Mouse (Mus musculus): ENCODE data around the gene Hist1h2bm. TPM values are rescaled to one million over a fixed set of nuclear protein-coding genes. Genes with fewer than 3 reads are reported as not detected.
A peak's percentile ranks its signal among the peaks of the same experiment; 100 is the strongest.
"Not testable (repeated sequence)": the region's sequence is repeated elsewhere in the genome, so short reads cannot be mapped to it uniquely, and the experiment has no call there.

Hist1h2bm gene
- total RNA-seq (2021) (1 to 10 TPM in 1 of 2 experiments, under 1 TPM in 1; 0.78 to 2.8 TPM), polyA plus RNA-seq (2012; rRNA removed) (0.27 TPM in 1 of 2 replicates, not detected in the other)
- long read RNA-seq = 0 reads

GRCm38 (mm10) chr13:21721757-21722372 lies at the start of gene Hist1h2bm:
Hist1h2bm (plus strand) TSS chr13:21722044.
- intact Hi-C loops (cut with DNase I) = loop anchor here (2.0 kb wide), 1 partner anchor 29 kb away; the partner anchor contains the start of gene Hist1h4k
- H3K79me2 ChIP-seq (replicated peaks; ENCODE audit: control insufficient read depth, insufficient read depth, low read length); H3K36me3 ChIP-seq (ENCODE audit: control insufficient read depth, insufficient read depth, low read length); H3K4me1 ChIP-seq (ENCODE audit: control insufficient read depth, insufficient read depth, low read length); H3K27me3 ChIP-seq (ENCODE audit: control insufficient read depth, insufficient read depth, low read length): not testable (repeated sequence)
- H3K27ac ChIP-seq = 0 out of 2 replicates have a peak within 1 kb of the TSS, but pooled peaks have one; percentile 4
- WGBS = under 1% methylated on average over 34 of the region's 37 CpGs
- H3K4me3 ChIP-seq = peak within 1 kb of the TSS; percentile 50
- TF ChIP-seq POLR2A (IDR thresholded peaks at IDR 0.05; ENCODE audit: insufficient read depth, low read depth, low read length) = peak; percentile 87
- peak; percentile 59 to 61 for DNase-seq
- peak within 1 kb of the TSS; percentile 65 for H3K9ac ChIP-seq (ENCODE audit: low read depth, low read length)

GRCm38 (mm10) chr13:21677305-21677704 lies 44.5 kb upstream of the Hist1h2bm start, which contains the start of gene Olfr1360:
Olfr1360 (minus strand) TSS chr13:21677405.
- intact Hi-C loops (cut with DNase I) = no loop called here
- Histone ChIP-seq H3K9ac (ENCODE audit: low read depth, low read length) (no peak within 1 kb of the TSS), H3K4me3 (no peak within 1 kb of the TSS), H3K4me1 (ENCODE audit: control insufficient read depth, insufficient read depth, low read length) (no peaks in the 10 kb centered on the region), H3K79me2 (replicated peaks; ENCODE audit: control insufficient read depth, insufficient read depth, low read length) (no peaks in the 10 kb centered on the region), H3K36me3 (ENCODE audit: control insufficient read depth, insufficient read depth, low read length) (no peaks in the 10 kb centered on the region), H3K27me3 (ENCODE audit: control insufficient read depth, insufficient read depth, low read length) (no peaks in the 10 kb centered on the region), H3K27ac (no peak within 1 kb of the TSS)
- 81% methylated on average over 2 of the region's 2 CpGs for WGBS
- DNase-seq = no peak
- no peak for TF ChIP-seq CTCF (IDR thresholded peaks at IDR 0.05)
- TF ChIP-seq EP300 (IDR thresholded peaks at IDR 0.05; ENCODE audit: insufficient read depth, low read depth, low read length) = no peak
- TF ChIP-seq POLR2A (IDR thresholded peaks at IDR 0.05; ENCODE audit: insufficient read depth, low read depth, low read length) = no peak

DNA sequence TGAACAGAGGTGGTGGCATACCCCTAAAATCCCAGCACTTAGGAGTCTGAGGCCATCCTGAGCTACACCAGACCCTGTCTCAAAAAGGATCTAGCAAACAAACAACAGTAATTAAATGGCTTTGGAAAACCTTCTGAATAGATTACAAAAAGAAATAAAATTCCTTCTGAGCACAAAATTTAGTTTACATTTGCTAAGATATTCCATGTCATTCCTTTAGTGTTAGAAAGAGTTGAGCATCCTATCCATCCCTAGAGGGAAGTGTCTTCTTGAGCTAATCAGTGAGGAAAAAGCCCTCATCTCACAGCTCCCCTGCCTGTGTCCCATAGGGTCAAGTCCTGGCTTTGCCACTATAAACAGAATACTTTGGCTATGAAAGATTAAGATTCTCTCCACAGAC lies 24.0 kb upstream of the Hist1h2bm start, which contains the start of gene Olfr1359:
Gene Olfr1359, plus strand, starts transcription at position 301 of the 400 bp plus-strand sequence.
- TF ChIP-seq CTCF (IDR thresholded peaks at IDR 0.05) (no peak), POLR2A (IDR thresholded peaks at IDR 0.05; ENCODE audit: insufficient read depth, low read depth, low read length) (no peak), EP300 (IDR thresholded peaks at IDR 0.05; ENCODE audit: insufficient read depth, low read depth, low read length) (no peak)
- DNase-seq = no peak
- intact Hi-C loops (cut with DNase I) = no loop called here
- no peaks in the 10 kb centered on the region for H3K36me3 ChIP-seq (ENCODE audit: control insufficient read depth, insufficient read depth, low read length)
- H3K27ac ChIP-seq = no peak within 1 kb of the TSS
- H3K27me3 ChIP-seq (ENCODE audit: control insufficient read depth, insufficient read depth, low read length) = no peaks in the 10 kb centered on the region
- H3K79me2 ChIP-seq (replicated peaks; ENCODE audit: control insufficient read depth, insufficient read depth, low read length) = no peaks in the 10 kb centered on the region
- no peaks in the 10 kb centered on the region for H3K4me1 ChIP-seq (ENCODE audit: control insufficient read depth, insufficient read depth, low read length)
- no peak within 1 kb of the TSS for H3K4me3 ChIP-seq
- H3K9ac ChIP-seq (ENCODE audit: low read depth, low read length) = no peak within 1 kb of the TSS

DNA sequence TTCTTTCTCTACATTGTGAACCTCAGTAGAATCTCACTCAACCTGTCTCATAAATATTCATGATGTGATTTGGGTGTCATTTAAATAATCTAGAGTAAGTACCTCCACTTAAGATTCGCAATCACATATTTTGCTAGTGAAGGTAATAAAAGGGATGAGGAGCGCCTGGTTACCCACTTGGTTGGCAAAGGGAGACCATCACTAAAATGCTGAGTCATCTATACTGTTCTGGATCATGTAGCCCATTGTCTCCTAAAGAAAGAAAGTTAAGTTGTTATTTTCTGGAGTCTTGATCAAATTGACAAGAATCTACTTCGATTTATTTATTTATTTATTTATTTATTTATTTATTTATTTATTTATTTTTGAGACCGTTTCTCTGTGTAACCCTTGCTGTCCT lies 15.2 kb upstream of the Hist1h2bm start:
- no peaks in the 10 kb centered on the region for H3K36me3 ChIP-seq (ENCODE audit: control insufficient read depth, insufficient read depth, low read length)
- H3K27ac ChIP-seq = no peak overlapping the region
- intact Hi-C loops (cut with DNase I) = no loop called here
- H3K79me2 ChIP-seq (replicated peaks; ENCODE audit: control insufficient read depth, insufficient read depth, low read length) = no peaks in the 10 kb centered on the region
- TF ChIP-seq EP300 (IDR thresholded peaks at IDR 0.05; ENCODE audit: insufficient read depth, low read depth, low read length) = no peak
- no peak for TF ChIP-seq POLR2A (IDR thresholded peaks at IDR 0.05; ENCODE audit: insufficient read depth, low read depth, low read length)
- no peak for TF ChIP-seq CTCF (IDR thresholded peaks at IDR 0.05)
- no peak for DNase-seq
- H3K4me1 ChIP-seq (ENCODE audit: control insufficient read depth, insufficient read depth, low read length) = no peaks in the 10 kb centered on the region
- H3K9ac ChIP-seq (ENCODE audit: low read depth, low read length) = no peak overlapping the region
- H3K4me3 ChIP-seq = no peak overlapping the region
- WGBS = 64% methylated on average over 4 of the region's 4 CpGs
- no peaks in the 10 kb centered on the region for H3K27me3 ChIP-seq (ENCODE audit: control insufficient read depth, insufficient read depth, low read length)

GRCm38 (mm10) chr13:21710031-21710711 lies 11.7 kb upstream of the Hist1h2bm start:
- intact Hi-C loops (cut with DNase I) = loop anchor here (2.0 to 10.0 kb wide), 7 partner anchors 205 to 1985 kb away; partner anchors contain the start of genes Hist1h1t, Hist1h4c and Hist1h4d
- under 1% methylated on average over 32 of the region's 32 CpGs for WGBS

More at GRCm38 (mm10) chr13:21710031-21710711, 11.7 kb upstream of the Hist1h2bm start:
- peak overlapping the region; percentile 85 for H3K9ac ChIP-seq (ENCODE audit: low read depth, low read length)
- H3K27me3 ChIP-seq (ENCODE audit: control insufficient read depth, insufficient read depth, low read length) = no peaks in the 10 kb centered on the region
- H3K27ac ChIP-seq = peak overlapping the region; percentile 78
- no peaks in the 10 kb centered on the region for H3K79me2 ChIP-seq (replicated peaks; ENCODE audit: control insufficient read depth, insufficient read depth, low read length)
- no peaks in the 10 kb centered on the region for H3K4me1 ChIP-seq (ENCODE audit: control insufficient read depth, insufficient read depth, low read length)
- peak; percentile 89 to 90 for DNase-seq
- H3K36me3 ChIP-seq (ENCODE audit: control insufficient read depth, insufficient read depth, low read length) = no peaks in the 10 kb centered on the region
- H3K4me3 ChIP-seq = peak overlapping the region; percentile 74
- TF ChIP-seq CTCF (IDR thresholded peaks at IDR 0.05) = peak; percentile 96; the same call in 1 of the 2 replicates
- peak; percentile 49 for TF ChIP-seq POLR2A (IDR thresholded peaks at IDR 0.05; ENCODE audit: insufficient read depth, low read depth, low read length)
- 0 out of 2 replicates have a peak, but pooled peaks have one; percentile 49 for TF ChIP-seq EP300 (IDR thresholded peaks at IDR 0.05; ENCODE audit: insufficient read depth, low read depth, low read length)
